Mouse (Mus musculus) heart, embryonic 15.5 days (tissue): ENCODE data around the gene Anapc2. TPM values are rescaled to one million over a fixed set of nuclear protein-coding genes. Genes with fewer than 3 reads are reported as not detected.

Experiments
- ATAC-seq: fragments of 200-750 bp; cut with Nextera tagmentation; replicated peaks from 2 replicates; pipeline ENCODE4 v1.8.0; 2017; ENCODE audit warnings: low read depth, moderate TSS enrichment; ENCODE audit not compliant: insufficient number of reproducible peaks, insufficient read depth, low FRiP score
- H3K27ac ChIP-seq: fragments of 300-500 bp; sonication (generic); 2 replicates; pipeline ENCODE4 v1.5.1; 2015; ENCODE audit warnings: mild to moderate bottlenecking, inconsistent platforms
- H3K27me3 ChIP-seq: fragments of 300-500 bp; sonication (generic); 2 replicates; pipeline ENCODE4 v1.6.1; 2015; ENCODE audit warnings: inconsistent platforms
- H3K36me3 ChIP-seq: fragments of 300-500 bp; sonication (generic); 2 replicates; pipeline ENCODE4 v1.6.1; 2015; ENCODE audit warnings: mild to moderate bottlenecking, inconsistent platforms
- H3K4me1 ChIP-seq: fragments of 300-500 bp; sonication (generic); replicated peaks from 2 replicates; pipeline ENCODE4 v1.6.1; 2015; ENCODE audit warnings: inconsistent platforms
- H3K4me2 ChIP-seq: fragments of 300-500 bp; sonication (generic); 2 replicates; pipeline ENCODE4 v1.6.1; 2015; ENCODE audit warnings: inconsistent platforms, mild to moderate bottlenecking, moderate library complexity
- H3K4me3 ChIP-seq: fragments of 300-500 bp; sonication (generic); 2 replicates; pipeline ENCODE4 v1.5.1; 2015; ENCODE audit warnings: mild to moderate bottlenecking, inconsistent platforms
- H3K9ac ChIP-seq: fragments of 300-500 bp; sonication (generic); 2 replicates; pipeline ENCODE4 v1.6.1; 2015; ENCODE audit warnings: mild to moderate bottlenecking, inconsistent platforms
- H3K9me3 ChIP-seq: fragments of 300-500 bp; sonication (generic); replicated peaks from 2 replicates; pipeline ENCODE4 v1.6.1; 2016; ENCODE audit warnings: inconsistent platforms
- WGBS: fragments of 180-500 bp; shearing (Covaris S2); methylation state at CpG from one replicate; pipeline ENCODE4 v1.1.7; 2015; ENCODE audit warnings: mixed read lengths; 5-methylcytosine and 5-hydroxymethylcytosine counted together
- polyA plus RNA-seq: library from polyadenylated mRNA; unstranded; fragments of >200 nt; fragmentation: Nextera tagmentation; extraction: Ambion mirVana; gene quantifications from 2 replicates; pipeline ENCODE4 v1.2.1, GENCODE M21; 2015

The Anapc2 gene
- polyA plus RNA-seq, 1 experiment from 2014 or later = 67.5 TPM

DNA sequence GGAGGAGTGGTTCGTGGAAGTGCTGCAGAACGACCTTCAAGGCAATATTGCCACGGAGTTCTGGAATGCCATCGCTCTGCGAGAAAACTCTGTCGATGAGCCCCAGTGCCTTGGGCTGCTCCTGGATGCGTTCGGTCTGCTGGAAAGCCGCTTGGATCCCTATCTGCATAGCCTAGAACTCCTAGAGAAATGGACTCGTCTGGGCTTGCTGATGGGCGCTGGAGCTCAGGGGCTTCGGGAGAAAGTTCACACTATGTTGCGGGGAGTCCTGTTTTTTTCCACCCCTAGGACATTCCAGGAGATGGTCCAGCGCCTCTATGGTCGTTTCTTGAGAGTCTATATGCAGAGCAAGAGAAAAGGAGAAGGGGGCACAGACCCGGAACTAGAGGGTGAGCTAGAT, 732 bp downstream of the Anapc2 start:
- 28% methylated on average over 15 of the region's 16 CpGs for WGBS

DNA sequence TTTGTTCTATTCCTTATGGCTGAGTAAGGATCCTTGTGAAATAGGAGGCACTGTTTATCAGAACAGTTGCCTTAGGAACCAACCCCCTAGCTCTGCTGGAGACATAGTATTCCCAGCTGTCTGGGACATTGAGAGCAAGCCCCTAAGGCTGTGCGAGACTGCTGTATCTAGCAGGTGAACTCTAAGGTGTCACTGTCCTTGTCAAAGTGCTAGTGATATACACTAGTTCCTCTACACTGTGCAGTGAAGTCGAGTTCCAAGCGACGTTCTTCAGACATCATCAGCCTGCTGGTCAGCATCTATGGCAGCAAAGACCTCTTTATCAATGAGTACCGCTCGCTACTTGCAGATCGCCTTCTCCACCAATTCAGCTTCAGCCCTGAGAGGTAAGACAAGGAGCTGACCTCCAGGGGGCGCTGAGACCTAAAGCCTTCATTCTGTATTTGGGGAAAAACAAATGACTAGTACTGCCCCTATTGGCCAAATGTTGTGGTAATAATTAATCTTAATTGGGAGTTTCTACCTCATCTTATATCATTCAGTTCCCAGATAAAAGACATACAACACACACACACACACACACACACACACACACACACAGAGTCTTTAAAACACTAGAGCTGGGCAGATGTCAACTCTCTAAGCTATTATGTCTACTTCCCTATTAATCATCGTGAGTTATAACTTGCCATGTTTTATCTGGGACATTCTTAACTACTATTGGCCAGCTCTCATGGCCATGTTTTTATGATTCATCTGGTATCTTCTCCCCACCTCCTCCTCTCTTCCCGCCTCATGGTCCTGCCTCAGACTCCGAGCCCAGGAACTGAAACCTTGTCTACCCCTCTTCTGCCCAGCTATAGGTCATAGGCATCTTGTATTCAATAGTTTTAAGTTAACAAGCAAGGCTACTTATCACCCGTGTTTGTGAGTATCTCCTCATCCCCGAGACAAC, 6.9 kb downstream of the Anapc2 start:
- H3K27me3 ChIP-seq = no peaks in the 10 kb centered on the region
- no peaks in the 10 kb centered on the region for H3K9me3 ChIP-seq
- no peak overlapping the region for H3K4me3 ChIP-seq
- H3K27ac ChIP-seq = no peak overlapping the region
- WGBS = 61% methylated on average over 13 of the region's 13 CpGs
- no peak overlapping the region for H3K9ac ChIP-seq
- ATAC-seq = no peak
- H3K4me1 ChIP-seq = no peaks in the 10 kb centered on the region
- H3K36me3 ChIP-seq = peaks cover 97% of the 10 kb centered on the region
- H3K4me2 ChIP-seq = no peak overlapping the region

More for the DNA sequence above, 732 bp downstream of the Anapc2 start:
- peak overlapping the region; percentile 75 for H3K9ac ChIP-seq
- ATAC-seq = no peak
- peak overlapping the region; percentile 92 for H3K4me2 ChIP-seq
- H3K27ac ChIP-seq = peak overlapping the region; percentile 92
- H3K27me3 ChIP-seq = no peaks in the 10 kb centered on the region
- peaks cover 61% of the 10 kb centered on the region for H3K36me3 ChIP-seq
- H3K9me3 ChIP-seq = no peaks in the 10 kb centered on the region
- peak overlapping the region; percentile 96 for H3K4me3 ChIP-seq
- peaks cover 21% of the 10 kb centered on the region for H3K4me1 ChIP-seq

DNA sequence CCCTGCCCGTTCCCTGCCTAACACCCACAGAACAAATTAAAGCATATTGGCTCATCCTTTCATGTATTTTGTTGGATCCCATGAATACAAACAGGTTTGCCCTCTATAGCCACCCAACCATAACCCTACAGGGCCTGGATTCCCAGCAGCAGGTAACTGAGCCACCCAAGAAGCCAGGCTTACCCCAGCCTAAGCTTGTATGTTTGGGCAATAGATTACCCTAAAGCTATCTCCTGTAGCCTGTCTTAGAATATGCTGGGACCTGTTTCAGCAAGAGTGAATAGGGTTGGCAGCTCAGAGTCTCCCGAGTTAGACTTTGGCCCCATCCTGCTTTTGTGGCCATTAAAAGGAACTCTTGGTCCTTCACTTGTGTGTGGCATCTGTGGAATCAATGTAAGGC, 13.3 kb downstream of the Anapc2 start:
- Histone ChIP-seq H3K9me3 (no peaks in the 10 kb centered on the region), H3K36me3 (peaks cover 54% of the 10 kb centered on the region), H3K4me2 (no peak overlapping the region), H3K27ac (no peak overlapping the region), H3K27me3 (peaks cover 29% of the 10 kb centered on the region), H3K9ac (no peak overlapping the region), H3K4me1 (peaks cover 24% of the 10 kb centered on the region), H3K4me3 (no peak overlapping the region)
- no peak for ATAC-seq
- WGBS = 80% methylated on average over 2 of the region's 2 CpGs

DNA sequence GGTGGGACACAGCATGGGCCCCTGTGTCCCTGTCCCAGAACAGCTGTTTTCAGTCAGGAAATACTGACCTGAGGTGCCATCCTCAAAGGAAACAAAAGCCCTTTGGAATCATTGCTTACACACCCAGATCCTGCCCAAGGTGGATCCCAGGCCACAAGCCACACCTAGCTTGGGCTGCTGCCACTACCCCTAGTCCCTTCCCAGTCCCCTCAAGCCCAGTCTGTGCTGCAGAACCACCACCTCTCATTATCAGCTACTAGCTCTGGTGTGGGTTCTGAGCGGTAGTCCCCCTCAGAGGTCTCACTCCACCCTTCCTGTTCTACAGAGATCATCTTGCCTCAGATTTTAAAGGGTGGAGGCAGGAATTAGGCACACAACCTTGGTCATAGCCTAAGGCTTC, 14.0 kb downstream of the Anapc2 start:
- H3K27ac ChIP-seq = peak overlapping the region; percentile 13; the same call in 1 of the 2 replicates

DNA sequence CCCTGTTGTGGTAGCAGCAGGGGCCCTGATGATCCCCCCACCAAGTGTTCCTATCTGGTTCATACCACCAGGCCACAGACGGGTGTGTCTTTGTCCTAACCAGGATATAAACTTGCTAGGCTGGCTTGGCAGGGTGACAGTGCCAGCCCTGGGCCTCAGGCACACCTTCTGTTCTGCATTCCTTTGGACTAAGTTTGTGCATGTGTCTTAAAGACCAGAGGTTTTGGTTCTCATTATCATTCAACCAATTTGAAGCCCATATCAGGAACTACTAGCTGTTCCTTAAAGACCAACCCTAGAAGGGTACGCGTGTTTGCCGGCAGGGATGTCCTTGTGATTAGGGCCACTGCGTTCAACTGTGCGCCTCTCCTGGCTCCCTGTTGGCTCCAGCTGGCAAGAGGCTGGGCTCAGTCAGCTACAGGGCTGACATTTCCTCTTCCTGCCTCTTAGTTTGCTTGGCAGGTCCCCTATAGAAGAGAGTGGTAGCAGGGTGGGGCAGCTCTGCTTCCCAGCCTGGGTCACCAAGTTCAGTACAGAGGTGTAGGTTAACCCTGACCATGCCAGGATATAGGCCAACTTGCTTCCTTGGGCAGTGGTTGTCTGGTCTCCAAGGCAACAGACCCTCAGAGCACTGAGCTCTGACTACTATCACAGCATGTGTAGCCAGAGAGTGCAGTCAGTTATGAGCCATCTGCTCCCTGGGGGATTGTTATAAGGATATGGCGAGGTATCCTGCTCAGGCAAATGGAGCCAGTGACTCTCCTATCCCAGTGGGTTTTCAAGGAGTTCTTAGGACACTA, 14.8 kb downstream of the Anapc2 start:
- ATAC-seq = no peak; the same call in 1 of the 2 replicates
- no peak overlapping the region for H3K4me2 ChIP-seq
- H3K4me3 ChIP-seq = no peak overlapping the region
- H3K9me3 ChIP-seq = no peaks in the 10 kb centered on the region
- peaks cover 44% of the 10 kb centered on the region for H3K27me3 ChIP-seq
- H3K4me1 ChIP-seq = peaks cover 32% of the 10 kb centered on the region
- H3K36me3 ChIP-seq = peaks cover 41% of the 10 kb centered on the region
- H3K9ac ChIP-seq = no peak overlapping the region
- 42% methylated on average over 7 of the region's 7 CpGs for WGBS
- H3K27ac ChIP-seq = peak overlapping the region; percentile 13; the same call in 1 of the 2 replicates

More for the DNA sequence above, 14.0 kb downstream of the Anapc2 start:
- H3K4me3 ChIP-seq = no peak overlapping the region
- WGBS = 50% methylated on average over 1 of the region's 1 CpGs
- H3K36me3 ChIP-seq = peaks cover 46% of the 10 kb centered on the region
- peaks cover 37% of the 10 kb centered on the region for H3K27me3 ChIP-seq
- H3K4me1 ChIP-seq = peaks cover 28% of the 10 kb centered on the region
- no peak overlapping the region for H3K9ac ChIP-seq
- H3K9me3 ChIP-seq = no peaks in the 10 kb centered on the region
- no peak overlapping the region for H3K4me2 ChIP-seq
- ATAC-seq = no peak

DNA sequence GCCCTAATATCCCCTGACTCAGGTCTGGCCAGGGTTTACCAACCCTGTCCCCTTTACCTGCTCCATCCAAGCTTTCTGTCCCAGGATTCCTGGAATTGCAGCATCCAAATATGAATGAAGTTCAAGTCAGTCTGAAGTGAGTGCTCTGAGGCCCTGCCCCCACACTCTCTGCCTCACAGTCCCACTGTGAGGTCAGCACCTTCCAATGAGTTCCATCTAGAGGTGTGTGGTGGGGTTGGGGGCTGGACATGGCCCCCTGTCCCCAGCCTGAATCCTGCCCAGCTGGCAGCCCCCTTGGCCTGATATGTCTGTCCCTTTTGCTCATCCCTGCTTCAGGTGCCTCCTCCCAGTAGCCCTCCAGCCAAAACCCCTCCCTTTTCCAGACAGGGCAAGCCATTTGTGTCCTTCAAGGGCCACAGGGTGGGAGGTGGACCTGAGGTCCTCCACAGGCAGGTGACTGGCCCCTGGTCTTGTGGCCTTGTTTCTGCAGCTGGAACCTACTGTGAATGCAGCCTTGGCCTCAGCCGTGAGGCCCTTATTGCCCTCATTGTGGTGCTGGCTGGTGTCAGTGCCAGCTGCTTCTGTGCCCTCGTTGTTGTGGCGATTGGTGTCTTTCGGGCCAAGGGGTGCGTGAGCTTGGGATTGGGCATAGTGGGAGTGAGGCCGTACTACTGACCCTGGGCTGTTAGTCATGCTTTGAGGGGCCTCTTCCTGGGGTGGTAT, 15.8 kb downstream of the Anapc2 start, which contains the start of gene Tmem210:
Tmem210 (plus strand) TSS at position 219 of the 723 bp plus-strand sequence.
- no peak within 1 kb of the TSS for H3K4me2 ChIP-seq
- peak within 1 kb of the TSS; percentile 13; the same call in 1 of the 2 replicates for H3K27ac ChIP-seq
- 85% methylated on average over 6 of the region's 6 CpGs for WGBS
- peaks cover 31% of the 10 kb centered on the region for H3K36me3 ChIP-seq
- no peak for ATAC-seq
- no peak within 1 kb of the TSS for H3K9ac ChIP-seq
- H3K27me3 ChIP-seq = peaks cover 54% of the 10 kb centered on the region
- no peaks in the 10 kb centered on the region for H3K9me3 ChIP-seq
- H3K4me1 ChIP-seq = peaks cover 40% of the 10 kb centered on the region
- no peak within 1 kb of the TSS for H3K4me3 ChIP-seq

DNA sequence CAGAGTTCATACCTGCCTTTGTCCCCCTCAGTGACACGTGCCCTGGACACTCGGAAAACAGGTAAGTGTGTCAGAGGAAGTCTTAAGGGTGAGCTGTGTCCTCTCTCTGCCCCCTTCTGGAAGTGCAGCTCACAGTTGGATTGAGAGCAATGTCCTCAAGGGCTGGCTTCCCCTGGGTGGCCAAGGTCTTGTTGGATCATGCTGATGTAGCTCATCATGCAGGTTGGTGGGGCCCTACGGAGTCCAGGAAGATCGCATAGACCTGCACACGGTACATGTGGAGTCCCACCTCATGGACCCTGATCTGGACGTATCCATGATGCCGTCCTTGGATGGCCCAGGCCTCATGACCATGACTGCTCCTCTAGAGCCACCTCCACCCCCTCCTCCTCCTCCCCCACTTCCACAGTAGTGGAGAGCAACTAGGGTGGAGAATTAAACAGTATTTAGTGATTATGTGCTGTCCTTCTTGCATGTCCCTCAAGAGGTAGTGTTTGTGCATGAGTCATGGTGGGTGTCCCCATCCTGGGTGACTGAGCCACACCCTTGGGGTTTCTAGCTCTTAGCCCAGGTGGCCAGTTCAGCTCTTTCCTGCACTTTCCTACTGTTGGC, 16.6 kb downstream of the Anapc2 start:
- no peak overlapping the region for H3K4me3 ChIP-seq
- H3K4me2 ChIP-seq = no peak overlapping the region
- no peak for ATAC-seq
- WGBS = 75% methylated on average over 7 of the region's 7 CpGs
- H3K27ac ChIP-seq = no peak overlapping the region
- peaks cover 40% of the 10 kb centered on the region for H3K4me1 ChIP-seq
- no peaks in the 10 kb centered on the region for H3K9me3 ChIP-seq
- H3K27me3 ChIP-seq = peaks cover 62% of the 10 kb centered on the region
- peaks cover 24% of the 10 kb centered on the region for H3K36me3 ChIP-seq
- no peak overlapping the region for H3K9ac ChIP-seq

DNA sequence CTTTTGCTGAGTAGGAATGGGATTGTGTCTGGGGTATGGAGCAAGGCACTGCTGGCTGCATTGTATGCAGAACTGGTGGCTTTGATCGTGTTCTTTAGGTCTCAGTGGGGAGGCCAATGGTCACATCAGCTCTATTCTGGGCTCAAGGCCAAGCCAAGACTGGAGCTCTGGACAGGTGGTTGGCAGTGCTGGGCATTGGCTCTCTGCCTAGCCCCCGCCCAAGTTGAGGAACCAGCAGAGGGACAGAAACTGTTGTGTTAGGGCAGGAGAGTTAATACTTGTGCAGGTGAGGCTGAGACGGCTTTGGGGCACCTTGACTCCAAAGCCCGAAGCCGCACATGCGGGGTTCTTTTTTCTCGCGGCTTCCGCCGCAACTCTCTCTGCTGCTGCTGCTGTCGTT, 17.4 kb downstream of the Anapc2 start, which contains the start of gene Lrrc26:
Lrrc26 (plus strand) TSS at position 265 of the 400 bp plus-strand sequence.
- ATAC-seq = 0 out of 2 replicates have a peak, but pooled peaks have one; percentile 12
- peaks cover 40% of the 10 kb centered on the region for H3K4me1 ChIP-seq
- peak within 1 kb of the TSS; percentile 36 for H3K4me3 ChIP-seq
- peak within 1 kb of the TSS; percentile 59 for H3K4me2 ChIP-seq
- H3K9me3 ChIP-seq = no peaks in the 10 kb centered on the region
- peaks cover 16% of the 10 kb centered on the region for H3K36me3 ChIP-seq
- WGBS = 7% methylated on average over 11 of the region's 11 CpGs
- H3K27ac ChIP-seq = no peak within 1 kb of the TSS
- peaks cover 70% of the 10 kb centered on the region for H3K27me3 ChIP-seq
- no peak within 1 kb of the TSS for H3K9ac ChIP-seq

DNA sequence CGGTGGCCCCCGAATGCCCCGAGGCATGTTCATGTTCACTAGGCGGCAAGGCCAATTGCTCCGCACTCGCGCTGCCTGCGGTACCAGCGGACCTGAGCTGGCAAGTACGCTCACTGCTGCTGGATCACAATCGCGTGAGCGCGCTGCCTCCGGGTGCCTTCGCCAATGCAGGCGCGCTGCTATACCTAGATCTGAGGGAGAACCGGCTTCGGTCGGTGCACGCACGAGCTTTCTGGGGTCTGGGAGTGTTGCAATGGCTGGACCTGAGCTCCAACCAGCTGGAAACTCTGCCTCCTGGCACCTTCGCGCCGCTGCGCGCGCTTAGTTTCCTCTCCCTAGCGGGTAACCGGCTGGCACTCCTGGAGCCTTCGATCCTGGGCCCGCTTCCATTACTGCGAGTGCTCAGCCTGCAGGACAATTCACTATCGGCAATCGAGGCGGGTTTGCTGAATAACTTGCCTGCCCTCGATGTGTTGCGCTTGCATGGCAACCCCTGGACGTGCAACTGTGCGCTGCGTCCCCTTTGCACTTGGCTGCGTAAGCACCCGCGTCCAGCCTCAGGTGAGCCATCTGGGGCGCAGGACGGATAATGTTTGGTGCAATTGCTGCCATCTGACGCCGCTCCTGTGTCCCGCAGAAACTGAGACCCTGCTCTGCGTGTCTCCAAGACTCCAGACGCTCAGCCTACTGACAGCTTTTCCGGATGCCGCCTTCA, 18.0 kb downstream of the Anapc2 start:
- peak overlapping the region; percentile 36 for H3K4me3 ChIP-seq
- no peak overlapping the region for H3K9ac ChIP-seq
- H3K27me3 ChIP-seq = peaks cover 76% of the 10 kb centered on the region
- no peak for ATAC-seq
- no peaks in the 10 kb centered on the region for H3K9me3 ChIP-seq
- peak overlapping the region; percentile 59 for H3K4me2 ChIP-seq
- H3K27ac ChIP-seq = no peak overlapping the region
- peaks cover 40% of the 10 kb centered on the region for H3K4me1 ChIP-seq
- H3K36me3 ChIP-seq = peaks cover 10% of the 10 kb centered on the region
- WGBS = 2% methylated on average over 54 of the region's 54 CpGs

DNA sequence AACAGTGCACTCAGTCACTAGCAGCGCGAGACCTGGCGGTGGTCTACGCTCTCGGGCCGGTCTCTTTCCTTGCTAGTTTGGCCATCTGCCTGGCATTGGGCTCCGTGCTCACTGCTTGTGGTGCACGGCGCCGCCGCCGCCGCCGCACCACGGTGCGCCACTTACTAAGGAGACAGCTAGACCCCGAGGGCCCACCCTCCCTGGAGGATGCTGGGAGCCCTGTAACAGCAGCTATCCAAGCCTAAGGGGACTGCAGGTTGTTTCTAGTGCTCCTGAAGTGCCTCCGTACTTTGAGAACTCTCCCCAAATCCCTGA, 18.5 kb downstream of the Anapc2 start:
- Histone ChIP-seq H3K9me3 (no peaks in the 10 kb centered on the region), H3K36me3 (peaks cover 5% of the 10 kb centered on the region; the same call in 1 of the 2 replicates), H3K9ac (no peak overlapping the region), H3K4me2 (peak overlapping the region; percentile 59), H3K27me3 (peaks cover 81% of the 10 kb centered on the region), H3K4me3 (peak overlapping the region; percentile 36), H3K4me1 (peaks cover 40% of the 10 kb centered on the region), H3K27ac (no peak overlapping the region)
- no peak for ATAC-seq
- WGBS = 3% methylated on average over 17 of the region's 18 CpGs
